Mouse (Mus musculus) intestine, postnatal 0 days (tissue): ENCODE results near the gene Pigv. TPM values are rescaled to one million over a fixed set of nuclear protein-coding genes. Genes with fewer than 3 reads are reported as not detected.

Experiments used
- ATAC-seq: fragments of 200-750 bp; cut with Nextera tagmentation; 2 replicates; pipeline ENCODE4 v1.8.0; 2017; ENCODE audit warnings: mild to moderate bottlenecking, moderate TSS enrichment, moderate library complexity
- H3K27ac ChIP-seq: fragments of 300-500 bp; sonication (generic); 2 replicates; pipeline ENCODE4 v1.5.1; 2014; ENCODE audit warnings: mild to moderate bottlenecking, low read depth, low read length, moderate library complexity
- H3K27me3 ChIP-seq: fragments of 300-500 bp; sonication (generic); replicated peaks from 2 replicates; pipeline ENCODE4 v1.6.1; 2014; ENCODE audit warnings: low read length, mixed read lengths; ENCODE audit not compliant: control insufficient read depth, insufficient read depth
- H3K36me3 ChIP-seq: fragments of 300-500 bp; sonication (generic); 2 replicates; pipeline ENCODE4 v1.6.1; 2014; ENCODE audit warnings: mild to moderate bottlenecking, moderate library complexity; ENCODE audit not compliant: control insufficient read depth, insufficient read depth
- H3K4me1 ChIP-seq: fragments of 300-500 bp; sonication (generic); replicated peaks from 2 replicates; pipeline ENCODE4 v1.6.1; 2014; ENCODE audit warnings: antibody characterized with exemption, low read length, mixed read lengths; ENCODE audit not compliant: control insufficient read depth, insufficient read depth
- H3K4me2 ChIP-seq: fragments of 300-500 bp; sonication (generic); replicated peaks from 2 replicates; pipeline ENCODE4 v1.6.1; 2014; ENCODE audit warnings: low read depth, mild to moderate bottlenecking, moderate library complexity
- H3K4me3 ChIP-seq: fragments of 300-500 bp; sonication (generic); 2 replicates; pipeline ENCODE4 v1.5.1; 2014; ENCODE audit warnings: low read depth, low read length
- H3K9ac ChIP-seq: fragments of 300-500 bp; sonication (generic); 2 replicates; pipeline ENCODE4 v1.6.1; 2014; ENCODE audit warnings: mild to moderate bottlenecking, low read depth, low read length
- H3K9me3 ChIP-seq: fragments of 300-500 bp; sonication (generic); 2 replicates; pipeline ENCODE4 v1.6.1; 2016; ENCODE audit warnings: mixed run types; ENCODE audit not compliant: control insufficient read depth
- CTCF ChIP-seq: sonication (generic); IDR thresholded peaks from 2 replicates; pipeline ENCODE4 v1.5.1; 2016; ENCODE audit warnings: low read depth, mild to moderate bottlenecking, control low read depth, antibody characterized with exemption, moderate library complexity
- WGBS: fragments of 180-500 bp; shearing (Covaris S2); extraction: QIAGEN DNeasy Blood & Tissue Kit; methylation state at CpG from one replicate; pipeline ENCODE4 v1.1.7; 2014; 5-methylcytosine and 5-hydroxymethylcytosine counted together
- polyA plus RNA-seq: library from polyadenylated mRNA; unstranded; fragments of >200 nt; fragmentation: Nextera tagmentation; extraction: Ambion mirVana; gene quantifications from 2 replicates; pipeline ENCODE4 v1.2.1, GENCODE M21; 2015

The Pigv gene
- polyA plus RNA-seq, 1 experiment from 2014 or later = 10.7 TPM

DNA sequence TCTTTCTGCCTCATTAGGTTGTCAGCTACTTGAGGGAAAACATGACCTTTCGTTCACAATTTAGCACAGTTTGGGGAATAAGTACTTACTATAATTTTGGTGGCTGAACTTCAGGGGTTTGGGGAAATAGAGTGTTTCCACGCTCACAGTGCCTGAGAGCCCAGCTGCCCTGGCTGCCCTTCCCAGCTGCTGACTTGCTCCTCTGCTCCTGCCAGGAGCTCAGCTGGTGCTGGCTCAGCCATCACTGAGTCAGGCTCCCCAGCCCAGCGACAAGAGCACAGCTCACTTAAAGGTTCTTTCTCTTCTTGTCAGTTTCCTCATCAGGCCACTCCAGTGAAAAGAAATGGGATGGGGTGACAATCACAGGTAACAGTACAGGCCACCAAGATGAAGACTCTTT, 3.9 kb downstream of the Pigv start:
- Histone ChIP-seq H3K4me3 (no peak overlapping the region), H3K4me2 (no peak overlapping the region), H3K9me3 (no peaks in the 10 kb centered on the region), H3K27me3 (no peaks in the 10 kb centered on the region), H3K9ac (no peak overlapping the region), H3K36me3 (peaks cover 21% of the 10 kb centered on the region), H3K4me1 (peaks cover 4% of the 10 kb centered on the region; the same call in 1 of the 2 replicates), H3K27ac (no peak overlapping the region)
- WGBS = 87% methylated on average over 3 of the region's 3 CpGs
- no peak for ATAC-seq
- TF ChIP-seq CTCF = no peak

- Histone ChIP-seq H3K27ac (no peak overlapping the region), H3K9ac (no peak overlapping the region), H3K4me2 (no peak overlapping the region), H3K36me3 (peaks cover 25% of the 10 kb centered on the region), H3K4me3 (no peak overlapping the region), H3K4me1 (peaks cover 4% of the 10 kb centered on the region; the same call in 1 of the 2 replicates), H3K27me3 (no peaks in the 10 kb centered on the region), H3K9me3 (no peaks in the 10 kb centered on the region)
- ATAC-seq = no peak
- TF ChIP-seq CTCF = no peak
- 83% methylated on average over 6 of the region's 6 CpGs for WGBS
Measured at GRCm38 (mm10) chr4:133666199-133666598, 6.2 kb downstream of the Pigv start.

DNA sequence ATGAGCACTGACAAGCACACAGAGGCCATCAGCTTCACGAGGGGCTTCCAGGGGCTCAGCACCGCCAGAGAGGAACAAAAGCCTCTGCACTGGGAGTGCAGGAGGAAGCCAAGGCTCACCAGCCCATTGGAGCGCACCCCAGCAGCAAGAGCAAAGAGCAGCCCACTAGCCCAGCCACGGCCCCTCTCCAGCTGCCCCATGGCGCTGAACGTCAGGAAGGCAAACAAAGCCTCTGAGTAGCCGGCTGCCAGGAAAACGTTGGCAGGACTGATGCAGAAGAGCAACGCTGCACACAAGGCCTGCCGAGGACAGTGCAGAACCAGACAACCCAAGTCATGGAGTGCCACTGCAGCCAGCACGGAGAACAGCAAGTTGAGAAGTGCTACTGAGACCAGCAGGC, 7.3 kb downstream of the Pigv start:
- 57% methylated on average over 11 of the region's 11 CpGs for WGBS
- H3K4me3 ChIP-seq = no peak overlapping the region
- H3K4me2 ChIP-seq = no peak overlapping the region
- H3K27ac ChIP-seq = no peak overlapping the region
- H3K9me3 ChIP-seq = no peaks in the 10 kb centered on the region
- no peak for ATAC-seq
- no peaks in the 10 kb centered on the region for H3K27me3 ChIP-seq
- no peak overlapping the region for H3K9ac ChIP-seq
- H3K4me1 ChIP-seq = peaks cover 4% of the 10 kb centered on the region; the same call in 1 of the 2 replicates
- no peak for TF ChIP-seq CTCF
- H3K36me3 ChIP-seq = peaks cover 25% of the 10 kb centered on the region

GRCm38 (mm10) chr4:133662945-133663344, 9.5 kb downstream of the Pigv start:
- Histone ChIP-seq H3K9ac (no peak overlapping the region), H3K9me3 (no peaks in the 10 kb centered on the region), H3K36me3 (peaks cover 18% of the 10 kb centered on the region), H3K27me3 (no peaks in the 10 kb centered on the region), H3K27ac (no peak overlapping the region), H3K4me1 (peaks cover 4% of the 10 kb centered on the region; the same call in 1 of the 2 replicates), H3K4me2 (no peak overlapping the region), H3K4me3 (no peak overlapping the region)
- no peak for TF ChIP-seq CTCF
- no peak for ATAC-seq
- WGBS = 51% methylated on average over 8 of the region's 8 CpGs

DNA sequence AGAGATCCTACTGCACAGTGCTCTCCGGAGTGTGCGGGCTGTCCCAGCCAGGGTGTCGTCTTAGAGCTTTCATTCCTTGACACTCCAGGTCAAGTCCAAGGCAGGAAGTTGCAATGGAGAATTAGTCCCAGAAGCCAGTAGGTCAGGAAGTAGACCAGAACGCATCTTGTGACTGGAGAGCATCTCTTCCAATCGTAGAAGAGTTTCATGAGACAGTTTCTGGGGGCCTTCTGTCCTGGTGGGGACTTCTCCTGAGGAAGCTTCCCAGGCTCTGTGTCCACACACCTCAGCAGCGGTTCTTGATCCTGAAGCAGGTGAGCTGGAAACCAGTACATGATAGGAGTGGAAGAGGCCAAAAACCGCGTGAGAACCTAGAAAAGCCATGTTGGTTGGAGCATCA, 10.0 kb downstream of the Pigv start:
- no peak for ATAC-seq
- TF ChIP-seq CTCF = no peak
- 87% methylated on average over 8 of the region's 8 CpGs for WGBS
- Histone ChIP-seq H3K9ac (no peak overlapping the region), H3K9me3 (no peaks in the 10 kb centered on the region), H3K27me3 (no peaks in the 10 kb centered on the region), H3K4me2 (no peak overlapping the region), H3K27ac (no peak overlapping the region), H3K4me3 (no peak overlapping the region), H3K4me1 (peaks cover 4% of the 10 kb centered on the region; the same call in 1 of the 2 replicates), H3K36me3 (peaks cover 13% of the 10 kb centered on the region; the same call in 1 of the 2 replicates)

- peaks cover 4% of the 10 kb centered on the region; the same call in 1 of the 2 replicates for H3K4me1 ChIP-seq
- peak; percentile 34 for ATAC-seq
- no peaks in the 10 kb centered on the region for H3K9me3 ChIP-seq
- peaks cover 11% of the 10 kb centered on the region; the same call in 1 of the 2 replicates for H3K36me3 ChIP-seq
- WGBS = 20% methylated on average over 10 of the region's 10 CpGs
- H3K27ac ChIP-seq = peak overlapping the region; percentile 67
- H3K27me3 ChIP-seq = no peaks in the 10 kb centered on the region
- peak overlapping the region; percentile 13; the same call in 1 of the 2 replicates for H3K4me3 ChIP-seq
- no peak for TF ChIP-seq CTCF
- peak overlapping the region; percentile 32; the same call in 1 of the 2 replicates for H3K9ac ChIP-seq
- peak overlapping the region; percentile 61 for H3K4me2 ChIP-seq
Measured at GRCm38 (mm10) chr4:133660193-133661155, 12.0 kb downstream of the Pigv start.
